In genomic region chr17:11722478-11722877, GRCm38 (mm10) we compare ENCODE assay signal across 24 mouse cellular contexts.
A peak's percentile ranks its signal among the peaks of the same experiment; 100 is the strongest.
DNase-seq lines count a peak whose midpoint lies in the region; ATAC-seq and TF ChIP-seq lines count a peak whose summit lies in the region.
"Had no signal": no experiment of that assay in that cellular context is flagged by ENCODE, and none has a peak within 500 bp of the region (broad histone marks: within the 10 kb centered on the region; RNA-seq: fewer than 3 reads in every experiment).

No protein-coding gene starts in this region.

- no peak for TF ChIP-seq CTCF in hindbrain, postnatal 0 days (IDR thresholded peaks at IDR 0.05; ENCODE audit: low read depth)

- H3K4me1 ChIP-seq in hindbrain, postnatal 0 days (ENCODE audit: insufficient read depth, low read length): 0 out of 2 replicates have a peak, but pooled peaks cover 3% of the 10 kb centered on the region
- H3K4me1 ChIP-seq in hindbrain, embryonic 13.5 days (replicated peaks): peaks cover 12% of the 10 kb centered on the region
- H3K4me1 ChIP-seq: heart, embryonic 13.5 days; liver, embryonic 13.5 days had no signal

- H3K9ac ChIP-seq in hindbrain, postnatal 0 days (replicated peaks; ENCODE audit: low read length): no peak overlapping the region
- no peak overlapping the region for H3K9ac ChIP-seq in hindbrain, embryonic 13.5 days
- H3K9ac ChIP-seq: heart, embryonic 13.5 days; limb, embryonic 15.5 days; liver, embryonic 13.5 days; lung, embryonic 14.5 days had no signal

- no peak overlapping the region for H3K27ac ChIP-seq in hindbrain, postnatal 0 days
- H3K27ac ChIP-seq in hindbrain, embryonic 13.5 days: no peak overlapping the region
- H3K27ac ChIP-seq: heart, embryonic 13.5 days; limb, embryonic 10.5 days; limb, embryonic 15.5 days; liver, embryonic 13.5 days had no signal

- no peaks in the 10 kb centered on the region for H3K36me3 ChIP-seq in hindbrain, postnatal 0 days (ENCODE audit: insufficient read depth, low read length)
- H3K36me3 ChIP-seq in hindbrain, embryonic 13.5 days: no peaks in the 10 kb centered on the region
- H3K36me3 ChIP-seq: heart, embryonic 13.5 days; limb, embryonic 10.5 days; limb, embryonic 15.5 days; liver, embryonic 13.5 days had no signal

- no peak overlapping the region for H3K4me2 ChIP-seq in hindbrain, postnatal 0 days (ENCODE audit: low read depth, low read length)
- no peak overlapping the region for H3K4me2 ChIP-seq in hindbrain, embryonic 13.5 days
- H3K4me2 ChIP-seq: heart, embryonic 13.5 days; limb, embryonic 15.5 days; liver, embryonic 13.5 days; lung, embryonic 14.5 days had no signal

- no peaks in the 10 kb centered on the region for H3K27me3 ChIP-seq in hindbrain, postnatal 0 days (ENCODE audit: insufficient read depth, low read length)
- H3K27me3 ChIP-seq in hindbrain, embryonic 13.5 days: no peaks in the 10 kb centered on the region
- H3K27me3 ChIP-seq: heart, embryonic 13.5 days; limb, embryonic 15.5 days; liver, embryonic 13.5 days had no signal

- H3K4me3 ChIP-seq in hindbrain, postnatal 0 days (ENCODE audit: low read length): no peak overlapping the region
- no peak overlapping the region for H3K4me3 ChIP-seq in hindbrain, embryonic 13.5 days
- H3K4me3 ChIP-seq: erythroblast, embryonic 14.5 days; heart, embryonic 13.5 days; limb, embryonic 10.5 days; limb, embryonic 15.5 days; liver, embryonic 13.5 days had no signal

- 83% methylated on average over 1 of the region's 1 CpGs for WGBS in hindbrain, postnatal 0 days
- 84% methylated on average over 1 of the region's 1 CpGs for WGBS in hindbrain, embryonic 13.5 days

- H3K9me3 ChIP-seq in hindbrain, postnatal 0 days (ENCODE audit: low read length): no peaks in the 10 kb centered on the region
- H3K9me3 ChIP-seq in hindbrain, embryonic 13.5 days: no peaks in the 10 kb centered on the region
- H3K9me3 ChIP-seq: heart, embryonic 13.5 days; limb, embryonic 10.5 days; limb, embryonic 15.5 days; liver, embryonic 13.5 days had no signal

- no peak for DNase-seq in hindbrain, postnatal 0 days (ENCODE audit: low spot score)
- peak; percentile 9 for DNase-seq in kidney, postnatal 10 days
- DNase-seq in kidney, postnatal 4 days: no peak
- peak; percentile 10 for DNase-seq in right cerebral cortex, adult 18-20 months
- no peak for DNase-seq in right cerebral cortex, postnatal 25 days
- DNase-seq in kidney, postnatal 14 days: peak; percentile 7
- no peak for DNase-seq in testis, postnatal 14 days (ENCODE audit: low spot score)
- DNase-seq: adrenal gland, postnatal 25 days; cerebellum, adult 18-20 months; cerebellum, postnatal 10 days; gastrocnemius, postnatal 10 days; heart, postnatal 10 days; layer of hippocampus, adult 9-11 months; liver, embryonic 13.5 days; lung, embryonic 14.5 days; lung, postnatal 14 days; thymus, postnatal 4 days had no signal

- ATAC-seq in hindbrain, postnatal 0 days: 0 out of 2 replicates have a peak, but pooled peaks have one; percentile 29
- ATAC-seq in hindbrain, embryonic 13.5 days (ENCODE audit: low FRiP score): no peak
- ATAC-seq: forebrain, embryonic 16.5 days; intestine, embryonic 16.5 days had no signal

Comparison
In these comparisons a context has a peak if more than half of its experiments do, and no peak if none do; other contexts are left out.
1. DNase-seq: peak in kidney, postnatal 10 days (single experiment), right cerebral cortex, adult 18-20 months (single experiment) and kidney, postnatal 14 days (single experiment); none in hindbrain, postnatal 0 days (single experiment), kidney, postnatal 4 days (0 of 2), right cerebral cortex, postnatal 25 days (single experiment) and testis, postnatal 14 days (single experiment).